ENCODE assay signal across 26 mouse cellular contexts in genomic region chr11:11726807-11727276, GRCm38 (mm10). TPM values are rescaled to one million over a fixed set of nuclear protein-coding genes. Genes with fewer than 3 reads are reported as not detected.
DNase-seq lines count a peak whose midpoint lies in the region; ATAC-seq and TF ChIP-seq lines count a peak whose summit lies in the region.
"Had no signal": no experiment of that assay in that cellular context is flagged by ENCODE, and none has a peak within 500 bp of the region (broad histone marks: within the 10 kb centered on the region; RNA-seq: fewer than 3 reads in every experiment).

No protein-coding gene starts in this region.

- peak overlapping the region; percentile 80 for H3K27ac ChIP-seq in spleen, adult 2 months (ENCODE audit: insufficient read depth, low read length)
- peak overlapping the region; percentile 100 for H3K27ac ChIP-seq in liver, embryonic 12.5 days
- no peak overlapping the region for H3K27ac ChIP-seq in hindbrain, postnatal 0 days
- H3K27ac ChIP-seq: embryonic facial prominence, embryonic 13.5 days; forebrain, embryonic 12.5 days; hindbrain, embryonic 12.5 days; limb, embryonic 15.5 days; macrophage; neural tube, embryonic 15.5 days had no signal

- no peaks in the 10 kb centered on the region for H3K27me3 ChIP-seq in spleen, adult 2 months (ENCODE audit: control insufficient read depth, insufficient read depth, low read length)
- no peaks in the 10 kb centered on the region for H3K27me3 ChIP-seq in liver, embryonic 12.5 days (replicated peaks)
- no peaks in the 10 kb centered on the region for H3K27me3 ChIP-seq in hindbrain, postnatal 0 days (ENCODE audit: insufficient read depth, low read length)
- H3K27me3 ChIP-seq: embryonic facial prominence, embryonic 13.5 days; forebrain, embryonic 12.5 days; hindbrain, embryonic 12.5 days; limb, embryonic 15.5 days; neural tube, embryonic 15.5 days had no signal

- no peak for TF ChIP-seq POLR2A in spleen, adult 2 months (IDR thresholded peaks at IDR 0.05; ENCODE audit: low read depth, low read length)

- H3K4me1 ChIP-seq in spleen, adult 2 months (ENCODE audit: control insufficient read depth, insufficient read depth, insufficient read length): peaks cover 29% of the 10 kb centered on the region
- H3K4me1 ChIP-seq in liver, embryonic 12.5 days: peaks cover 97% of the 10 kb centered on the region
- no peaks in the 10 kb centered on the region for H3K4me1 ChIP-seq in hindbrain, postnatal 0 days (ENCODE audit: insufficient read depth, low read length)
- H3K4me1 ChIP-seq: embryonic facial prominence, embryonic 13.5 days; forebrain, embryonic 12.5 days; hindbrain, embryonic 12.5 days; limb, embryonic 15.5 days; neural tube, embryonic 15.5 days had no signal

- 62% methylated on average over 4 of the region's 4 CpGs for WGBS in spleen, adult 2 months
- WGBS in liver, embryonic 12.5 days (ENCODE audit: insufficient replicate concordance): 34% methylated on average over 4 of the region's 4 CpGs
- WGBS in hindbrain, postnatal 0 days: 85% methylated on average over 4 of the region's 4 CpGs

- H3K4me2 ChIP-seq in liver, embryonic 12.5 days: peak overlapping the region; percentile 10
- no peak overlapping the region for H3K4me2 ChIP-seq in hindbrain, postnatal 0 days (ENCODE audit: low read depth, low read length)
- H3K4me2 ChIP-seq: embryonic facial prominence, embryonic 13.5 days; forebrain, embryonic 12.5 days; hindbrain, embryonic 12.5 days; limb, embryonic 15.5 days; midbrain, embryonic 11.5 days; neural tube, embryonic 15.5 days had no signal

- no peak overlapping the region for H3K4me3 ChIP-seq in spleen, adult 2 months (ENCODE audit: extremely low read depth, insufficient read depth, insufficient read length)
- no peak overlapping the region for H3K4me3 ChIP-seq in liver, embryonic 12.5 days
- H3K4me3 ChIP-seq in hindbrain, postnatal 0 days (ENCODE audit: low read length): no peak overlapping the region
- H3K4me3 ChIP-seq: embryonic facial prominence, embryonic 13.5 days; erythroblast, embryonic 14.5 days; forebrain, embryonic 12.5 days; hindbrain, embryonic 12.5 days; limb, embryonic 15.5 days; neural tube, embryonic 15.5 days had no signal

- H3K36me3 ChIP-seq in spleen, adult 2 months (ENCODE audit: control insufficient read depth, insufficient read depth, low read length): peaks cover 12% of the 10 kb centered on the region
- peaks cover 61% of the 10 kb centered on the region for H3K36me3 ChIP-seq in liver, embryonic 12.5 days
- no peaks in the 10 kb centered on the region for H3K36me3 ChIP-seq in hindbrain, postnatal 0 days (ENCODE audit: insufficient read depth, low read length)
- H3K36me3 ChIP-seq: embryonic facial prominence, embryonic 13.5 days; forebrain, embryonic 12.5 days; hindbrain, embryonic 12.5 days; limb, embryonic 15.5 days; neural tube, embryonic 15.5 days had no signal

- DNase-seq in CD4-positive, CD25-positive, alpha-beta regulatory T cell, adult 2 months (ENCODE audit: low read depth, low spot score): peak; percentile 38
- DNase-seq in spleen, adult 2 months (ENCODE audit: low read depth in 1 of 2, low spot score in 2 of 2): no peak
- DNase-seq in spleen, adult 12 weeks (ENCODE audit: low spot score): no peak
- DNase-seq in naive thymus-derived CD4-positive, alpha-beta T cell, adult 2 months (ENCODE audit: low read depth): peak; percentile 60
- no peak for DNase-seq in hindbrain, postnatal 0 days (ENCODE audit: low spot score)
- no peak for DNase-seq in gastrocnemius, postnatal 25 days
- DNase-seq: adrenal gland, postnatal 10 days; cerebellum, adult 2 months; cerebellum, postnatal 36 days; embryo, embryonic 11 days; heart, postnatal 10 days; kidney, adult 18-20 months; kidney, postnatal 10 days; left cerebral cortex, postnatal 4 days; spleen, adult 18-20 months had no signal

- no peak for TF ChIP-seq CTCF in spleen, adult 2 months (IDR thresholded peaks at IDR 0.05; ENCODE audit: extremely low read depth, insufficient read depth, insufficient read length, insufficient replicate concordance)
- TF ChIP-seq CTCF in hindbrain, postnatal 0 days (IDR thresholded peaks at IDR 0.05; ENCODE audit: low read depth): no peak

- ATAC-seq in CD4-positive, CD25-positive, alpha-beta regulatory T cell, adult 4 months: no peak
- no peak for ATAC-seq in liver, embryonic 12.5 days
- no peak for ATAC-seq in hindbrain, postnatal 0 days
- ATAC-seq: lung, postnatal 0 days had no signal

- no peaks in the 10 kb centered on the region for H3K9me3 ChIP-seq in liver, embryonic 12.5 days (replicated peaks)
- H3K9me3 ChIP-seq in hindbrain, postnatal 0 days (ENCODE audit: low read length): no peaks in the 10 kb centered on the region
- H3K9me3 ChIP-seq: embryonic facial prominence, embryonic 13.5 days; forebrain, embryonic 12.5 days; hindbrain, embryonic 12.5 days; limb, embryonic 15.5 days; neural tube, embryonic 15.5 days had no signal

- H3K9ac ChIP-seq in liver, embryonic 12.5 days: peak overlapping the region; percentile 45
- no peak overlapping the region for H3K9ac ChIP-seq in hindbrain, postnatal 0 days (replicated peaks; ENCODE audit: low read length)
- H3K9ac ChIP-seq: embryonic facial prominence, embryonic 13.5 days; forebrain, embryonic 12.5 days; hindbrain, embryonic 12.5 days; limb, embryonic 15.5 days; neural tube, embryonic 15.5 days had no signal

RNA-seq across cellular contexts. Expression of gene Ikzf1, which starts 42.0 kb away (rescaled TPM):
- polyA plus RNA-seq in CD4-positive, CD25-positive, alpha-beta regulatory T cell, adult 4 months (2017; shearing (Covaris generic)): 100 to 1,000 TPM; 130 to 149 TPM
- 258 and 419 TPM in 2 replicates for polyA plus RNA-seq in spleen, adult 2 months (2012; rRNA removed)
- polyA plus RNA-seq in liver, embryonic 12.5 days (2016; fragmentation: Nextera tagmentation; extraction: Ambion mirVana): 59.1 and 61.0 TPM in 2 replicates
- 4.0 and 4.6 TPM in 2 replicates for total RNA-seq in hindbrain, postnatal 0 days (2014; rRNA removed)
- polyA plus RNA-seq in hindbrain, postnatal 0 days (2015; fragmentation: Nextera tagmentation; extraction: Ambion mirVana): 0.78 and 0.91 TPM in 2 replicates
- under 1 TPM; 0.31 to 0.62 TPM for total RNA-seq in gastrocnemius, postnatal 25 days (2021)

Comparison
In these comparisons a context has a peak if more than half of its experiments do, and no peak if none do; other contexts are left out.
1. DNase-seq: peak in CD4-positive, CD25-positive, alpha-beta regulatory T cell, adult 2 months (single experiment) and naive thymus-derived CD4-positive, alpha-beta T cell, adult 2 months (single experiment); none in spleen, adult 2 months (0 of 2), spleen, adult 12 weeks (single experiment), hindbrain, postnatal 0 days (single experiment) and gastrocnemius, postnatal 25 days (single experiment).
2. RNA of gene Ikzf1, which starts 42.0 kb away (polyA plus RNA-seq): 258 to 419 TPM in spleen, adult 2 months, 130 to 149 TPM in CD4-positive, CD25-positive, alpha-beta regulatory T cell, adult 4 months and 59.1 to 61.0 TPM in liver, embryonic 12.5 days; 0.78 to 0.91 TPM in hindbrain, postnatal 0 days; every median in the first group is over 10 times any median in the second.